Comparison of ENCODE assay signal across 9 mouse cellular contexts in the genomic region with DNA sequence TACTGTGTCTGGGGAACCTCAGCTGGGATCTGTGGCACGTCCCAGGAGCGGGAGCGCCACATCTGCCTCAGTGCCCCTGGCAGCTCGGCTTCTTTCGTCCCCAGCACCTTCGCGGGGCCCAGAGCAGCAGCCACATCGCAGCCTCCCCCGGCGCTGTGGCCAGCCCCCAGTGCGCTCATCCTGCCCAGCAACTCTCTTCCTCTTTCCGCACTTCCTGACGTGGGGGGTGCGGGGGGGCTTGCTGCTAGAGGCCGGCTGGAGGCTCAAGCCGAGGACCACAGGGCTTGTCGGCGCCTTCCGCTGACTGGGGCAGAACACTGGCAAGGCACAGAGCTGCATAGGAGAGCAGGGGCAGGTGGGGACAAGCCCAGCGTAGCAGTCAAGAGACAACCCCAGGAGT. TPM values are rescaled to one million over a fixed set of nuclear protein-coding genes. Genes with fewer than 3 reads are reported as not detected.
DNase-seq lines count a peak whose midpoint lies in the region; ATAC-seq and TF ChIP-seq lines count a peak whose summit lies in the region.
"Had no signal": no experiment of that assay in that cellular context is flagged by ENCODE, and none has a peak within 500 bp of the region (broad histone marks: within the 10 kb centered on the region; RNA-seq: fewer than 3 reads in every experiment).

No protein-coding gene starts in this region.

- peak overlapping the region; percentile 91 for H3K4me2 ChIP-seq in embryonic facial prominence, embryonic 14.5 days (ENCODE audit: low read depth, low read length)
- H3K4me2 ChIP-seq in hindbrain, embryonic 11.5 days (replicated peaks; ENCODE audit: low read depth, low read length): no peak overlapping the region; the same call in 1 of the 2 replicates
- H3K4me2 ChIP-seq in limb, embryonic 14.5 days (replicated peaks; ENCODE audit: low read depth, low read length, severe bottlenecking): peak overlapping the region; percentile 32
- H3K4me2 ChIP-seq in midbrain, embryonic 13.5 days (replicated peaks): no peak overlapping the region

- peak overlapping the region; percentile 59 for H3K27ac ChIP-seq in embryonic facial prominence, embryonic 14.5 days (replicated peaks; ENCODE audit: low read depth, low read length)
- H3K27ac ChIP-seq in hindbrain, embryonic 11.5 days (ENCODE audit: low read depth, low read length): no peak overlapping the region
- H3K27ac ChIP-seq in limb, embryonic 14.5 days (replicated peaks; ENCODE audit: low read depth, low read length): peak overlapping the region; percentile 55; the same call in 1 of the 2 replicates
- 0 out of 2 replicates have a peak overlapping the region, but pooled peaks have one; percentile 11 for H3K27ac ChIP-seq in midbrain, embryonic 13.5 days

- peak; percentile 30; the same call in 1 of the 2 replicates for ATAC-seq in embryonic facial prominence, embryonic 14.5 days (ENCODE audit: low read depth)
- no peak for ATAC-seq in hindbrain, embryonic 11.5 days (ENCODE audit: low FRiP score)
- no peak for ATAC-seq in limb, embryonic 14.5 days (ENCODE audit: low FRiP score, low read depth)
- no peak for ATAC-seq in midbrain, embryonic 13.5 days

- no peaks in the 10 kb centered on the region for H3K9me3 ChIP-seq in embryonic facial prominence, embryonic 14.5 days (ENCODE audit: control insufficient read depth, low read length)
- no peaks in the 10 kb centered on the region for H3K9me3 ChIP-seq in hindbrain, embryonic 11.5 days (ENCODE audit: control insufficient read depth, low read length)
- H3K9me3 ChIP-seq in limb, embryonic 14.5 days (ENCODE audit: control insufficient read depth, low read length): no peaks in the 10 kb centered on the region
- no peaks in the 10 kb centered on the region for H3K9me3 ChIP-seq in midbrain, embryonic 13.5 days

- H3K27me3 ChIP-seq in embryonic facial prominence, embryonic 14.5 days (replicated peaks; ENCODE audit: control insufficient read depth, insufficient read depth, low read length): no peaks in the 10 kb centered on the region
- peaks cover 5% of the 10 kb centered on the region; the same call in 1 of the 2 replicates for H3K27me3 ChIP-seq in hindbrain, embryonic 11.5 days (ENCODE audit: control insufficient read depth, insufficient read depth, low read length)
- no peaks in the 10 kb centered on the region for H3K27me3 ChIP-seq in limb, embryonic 14.5 days (ENCODE audit: control insufficient read depth, insufficient read depth, low read length)
- peaks cover 28% of the 10 kb centered on the region for H3K27me3 ChIP-seq in midbrain, embryonic 13.5 days

- peak; percentile 18 to 48 for DNase-seq in layer of hippocampus, postnatal 10 days (ENCODE audit: low spot score in 2 of 2)
- no peak for DNase-seq in layer of hippocampus, adult 18-20 months (ENCODE audit: low spot score in 2 of 2)
- DNase-seq in embryonic facial prominence, embryonic 14.5 days (ENCODE audit: low spot score): peak; percentile 62
- no peak for DNase-seq in hindbrain, embryonic 11.5 days (ENCODE audit: low spot score)
- DNase-seq in limb, embryonic 14.5 days (ENCODE audit: low spot score): no peak
- DNase-seq in thymus, postnatal 25 days: peak; percentile 61
- DNase-seq in adipocyte (ENCODE audit: low spot score): no peak

- peaks cover 18% of the 10 kb centered on the region for H3K4me1 ChIP-seq in embryonic facial prominence, embryonic 14.5 days (ENCODE audit: control insufficient read depth, insufficient read depth, low read length)
- H3K4me1 ChIP-seq in hindbrain, embryonic 11.5 days (replicated peaks; ENCODE audit: control insufficient read depth, insufficient read depth, low read length): peaks cover 2% of the 10 kb centered on the region; the same call in 1 of the 2 replicates
- peaks cover 23% of the 10 kb centered on the region for H3K4me1 ChIP-seq in limb, embryonic 14.5 days (ENCODE audit: control insufficient read depth, insufficient read depth, low read length)
- H3K4me1 ChIP-seq in midbrain, embryonic 13.5 days (replicated peaks): peaks cover 23% of the 10 kb centered on the region

- H3K4me3 ChIP-seq in embryonic facial prominence, embryonic 14.5 days (ENCODE audit: low read depth, low read length): peak overlapping the region; percentile 89
- no peak overlapping the region for H3K4me3 ChIP-seq in hindbrain, embryonic 11.5 days (ENCODE audit: low read depth, low read length)
- peak overlapping the region; percentile 27 for H3K4me3 ChIP-seq in limb, embryonic 14.5 days (replicated peaks; ENCODE audit: low read length)
- H3K4me3 ChIP-seq in midbrain, embryonic 13.5 days (replicated peaks): no peak overlapping the region

- H3K36me3 ChIP-seq in embryonic facial prominence, embryonic 14.5 days (ENCODE audit: control insufficient read depth, insufficient read depth, low read length): no peaks in the 10 kb centered on the region
- no peaks in the 10 kb centered on the region for H3K36me3 ChIP-seq in hindbrain, embryonic 11.5 days (ENCODE audit: control insufficient read depth, insufficient read depth, low read length)
- H3K36me3 ChIP-seq in limb, embryonic 14.5 days (ENCODE audit: control insufficient read depth, insufficient read depth, low read length): 0 out of 2 replicates have a peak, but pooled peaks cover under 1% of the 10 kb centered on the region
- no peaks in the 10 kb centered on the region for H3K36me3 ChIP-seq in midbrain, embryonic 13.5 days

- H3K9ac ChIP-seq in embryonic facial prominence, embryonic 14.5 days (ENCODE audit: low read depth, low read length): peak overlapping the region; percentile 54
- H3K9ac ChIP-seq in hindbrain, embryonic 11.5 days (ENCODE audit: low read depth, low read length): 0 out of 2 replicates have a peak overlapping the region, but pooled peaks have one; percentile 23
- H3K9ac ChIP-seq in limb, embryonic 14.5 days (ENCODE audit: low read depth, low read length, severe bottlenecking): peak overlapping the region; percentile 25; the same call in 1 of the 2 replicates
- H3K9ac ChIP-seq in midbrain, embryonic 13.5 days (replicated peaks): no peak overlapping the region; the same call in 1 of the 2 replicates

- WGBS in embryonic facial prominence, embryonic 14.5 days: 16% methylated on average over 16 of the region's 20 CpGs
- 15% methylated on average over 20 of the region's 20 CpGs for WGBS in hindbrain, embryonic 11.5 days
- 19% methylated on average over 19 of the region's 20 CpGs for WGBS in limb, embryonic 14.5 days
- WGBS in midbrain, embryonic 13.5 days: 17% methylated on average over 20 of the region's 20 CpGs

- TF ChIP-seq POLR2A in limb, embryonic 14.5 days (IDR thresholded peaks at IDR 0.05; ENCODE audit: borderline replicate concordance, extremely low read depth, insufficient read depth, insufficient read length): no peak

RNA-seq across cellular contexts. Expression of a gene that starts 10.2 kb away (rescaled TPM):
- 100 to 1,000 TPM; 313 to 336 TPM for total RNA-seq in layer of hippocampus, postnatal 10 days (2021)
- total RNA-seq in layer of hippocampus, adult 18-20 months (2021): 100 to 1,000 TPM; 499 to 596 TPM
- polyA plus RNA-seq in embryonic facial prominence, embryonic 14.5 days (2014; fragmentation: Nextera tagmentation; extraction: Ambion mirVana): 44.9 and 47.4 TPM in 2 replicates
- polyA plus RNA-seq in hindbrain, embryonic 11.5 days (2014; fragmentation: Nextera tagmentation; extraction: Ambion mirVana): 24.1 and 28.9 TPM in 2 replicates
- 97.1 and 109 TPM in 2 replicates for polyA plus RNA-seq in limb, embryonic 14.5 days (2012; rRNA removed)
- polyA plus RNA-seq in limb, embryonic 14.5 days (2014; fragmentation: Nextera tagmentation; extraction: Ambion mirVana): 40.4 and 42.4 TPM in 2 replicates
- polyA plus RNA-seq in midbrain, embryonic 13.5 days (2015; fragmentation: Nextera tagmentation; extraction: Ambion mirVana): 21.4 and 26.4 TPM in 2 replicates

RNA-seq across cellular contexts. Expression of a gene that starts 19.9 kb away (rescaled TPM):
- total RNA-seq in layer of hippocampus, postnatal 10 days (2021): not detected
- total RNA-seq in layer of hippocampus, adult 18-20 months (2021): not detected
- 0.70 and 0.76 TPM in 2 replicates for polyA plus RNA-seq in embryonic facial prominence, embryonic 14.5 days (2014; fragmentation: Nextera tagmentation; extraction: Ambion mirVana)
- 0.27 and 0.37 TPM in 2 replicates for polyA plus RNA-seq in hindbrain, embryonic 11.5 days (2014; fragmentation: Nextera tagmentation; extraction: Ambion mirVana)
- 0.05 TPM in 1 of 2 replicates, not detected in the other for polyA plus RNA-seq in limb, embryonic 14.5 days (2012; rRNA removed)
- polyA plus RNA-seq in limb, embryonic 14.5 days (2014; fragmentation: Nextera tagmentation; extraction: Ambion mirVana): 0.37 and 0.56 TPM in 2 replicates
- polyA plus RNA-seq in midbrain, embryonic 13.5 days (2015; fragmentation: Nextera tagmentation; extraction: Ambion mirVana): 0.38 TPM in 1 of 2 replicates, not detected in the other
- polyA plus RNA-seq: brain, embryonic 14.5 days had no signal

RNA-seq across cellular contexts. Expression of a gene that starts 33.3 kb away (rescaled TPM):
- 10 to 100 TPM; 44.3 to 49.4 TPM for total RNA-seq in layer of hippocampus, postnatal 10 days (2021)
- total RNA-seq in layer of hippocampus, adult 18-20 months (2021): 10 to 100 TPM; 23.9 to 25.5 TPM
- 700 and 828 TPM in 2 replicates for polyA plus RNA-seq in embryonic facial prominence, embryonic 14.5 days (2014; fragmentation: Nextera tagmentation; extraction: Ambion mirVana)
- 960 and 984 TPM in 2 replicates for polyA plus RNA-seq in hindbrain, embryonic 11.5 days (2014; fragmentation: Nextera tagmentation; extraction: Ambion mirVana)
- 1,140 and 1,381 TPM in 2 replicates for polyA plus RNA-seq in limb, embryonic 14.5 days (2012; rRNA removed)
- 1,171 and 1,392 TPM in 2 replicates for polyA plus RNA-seq in limb, embryonic 14.5 days (2014; fragmentation: Nextera tagmentation; extraction: Ambion mirVana)
- 322 and 354 TPM in 2 replicates for polyA plus RNA-seq in midbrain, embryonic 13.5 days (2015; fragmentation: Nextera tagmentation; extraction: Ambion mirVana)

RNA-seq across cellular contexts. Expression of a gene that starts 38.4 kb away (rescaled TPM):
- 10 to 100 TPM; 20.0 to 21.3 TPM for total RNA-seq in layer of hippocampus, postnatal 10 days (2021)
- total RNA-seq in layer of hippocampus, adult 18-20 months (2021): 10 to 100 TPM; 32.0 to 32.6 TPM
- polyA plus RNA-seq in embryonic facial prominence, embryonic 14.5 days (2014; fragmentation: Nextera tagmentation; extraction: Ambion mirVana): 0.31 and 0.47 TPM in 2 replicates
- 0.20 and 0.42 TPM in 2 replicates for polyA plus RNA-seq in hindbrain, embryonic 11.5 days (2014; fragmentation: Nextera tagmentation; extraction: Ambion mirVana)
- 0.47 and 0.88 TPM in 2 replicates for polyA plus RNA-seq in limb, embryonic 14.5 days (2012; rRNA removed)
- polyA plus RNA-seq in limb, embryonic 14.5 days (2014; fragmentation: Nextera tagmentation; extraction: Ambion mirVana): 0.17 and 0.32 TPM in 2 replicates
- 0.36 and 0.54 TPM in 2 replicates for polyA plus RNA-seq in midbrain, embryonic 13.5 days (2015; fragmentation: Nextera tagmentation; extraction: Ambion mirVana)

RNA-seq across cellular contexts. Expression of a gene that starts 58.9 kb away (rescaled TPM):
- total RNA-seq in layer of hippocampus, postnatal 10 days (2021): 10 to 100 TPM; 10.4 to 11.6 TPM
- total RNA-seq in layer of hippocampus, adult 18-20 months (2021): 1 to 10 TPM; 2.5 to 3.7 TPM
- 42.6 and 56.6 TPM in 2 replicates for polyA plus RNA-seq in embryonic facial prominence, embryonic 14.5 days (2014; fragmentation: Nextera tagmentation; extraction: Ambion mirVana)
- 2.0 and 2.2 TPM in 2 replicates for polyA plus RNA-seq in hindbrain, embryonic 11.5 days (2014; fragmentation: Nextera tagmentation; extraction: Ambion mirVana)
- 28.5 and 35.0 TPM in 2 replicates for polyA plus RNA-seq in limb, embryonic 14.5 days (2012; rRNA removed)
- polyA plus RNA-seq in limb, embryonic 14.5 days (2014; fragmentation: Nextera tagmentation; extraction: Ambion mirVana): 31.3 and 37.5 TPM in 2 replicates
- 0.98 and 1.2 TPM in 2 replicates for polyA plus RNA-seq in midbrain, embryonic 13.5 days (2015; fragmentation: Nextera tagmentation; extraction: Ambion mirVana)

Comparison
In these comparisons a context has a peak if more than half of its experiments do, and no peak if none do; other contexts are left out.
1. DNase-seq: peak in layer of hippocampus, postnatal 10 days (2 of 2), embryonic facial prominence, embryonic 14.5 days (single experiment) and thymus, postnatal 25 days (single experiment); none in layer of hippocampus, adult 18-20 months (0 of 2), hindbrain, embryonic 11.5 days (single experiment), limb, embryonic 14.5 days (single experiment) and adipocyte (single experiment).
2. H3K4me2 ChIP-seq: peak in embryonic facial prominence, embryonic 14.5 days (single experiment) and limb, embryonic 14.5 days (single experiment); none in hindbrain, embryonic 11.5 days (single experiment) and midbrain, embryonic 13.5 days (single experiment).
3. H3K4me3 ChIP-seq: peak in embryonic facial prominence, embryonic 14.5 days (single experiment) and limb, embryonic 14.5 days (single experiment); none in hindbrain, embryonic 11.5 days (single experiment) and midbrain, embryonic 13.5 days (single experiment).